Mouse (Mus musculus) megakaryocyte, embryonic 14.5 days (primary cell): ENCODE data around the gene Jam3.

ENCODE experiments used
- FLI1 ChIP-seq: IDR thresholded peaks from 2 replicates; pipeline ENCODE4 v1.6.1; 2012; ENCODE audit warnings: low read length, inconsistent platforms, mixed read lengths
- GATA1 ChIP-seq: IDR thresholded peaks from 3 replicates; pipeline ENCODE4 v1.6.1; 2012; ENCODE audit warnings: mixed read lengths, low read length, inconsistent platforms, borderline replicate concordance

GRCm38 (mm10) chr9:27154763-27155530 lies at the start of gene Jam3:
- TF ChIP-seq FLI1 = no peak
- TF ChIP-seq GATA1 = no peak
